Mouse (Mus musculus): Measurements from ENCODE around the gene Nol4l.

GRCm38 (mm10) chr2:153564343-153564742 is 34.6 kb upstream of the Nol4l start:
- TF ChIP-seq CTCF (IDR thresholded peaks at IDR 0.05 in 2 of 3, conservative IDR thresholded peaks at IDR 0.05 in 1 of 3; ENCODE audit: control insufficient read depth in 1 of 3, insufficient read depth in 1 of 3, low read depth in 2 of 3, low read length in 3 of 3, poor library complexity in 1 of 3, severe bottlenecking in 1 of 3) (peak; percentile 29 to 51 (median 45)), TCF12 (IDR thresholded peaks at IDR 0.05; ENCODE audit: low read depth, low read length) (no peak), NELFE (IDR thresholded peaks at IDR 0.05; ENCODE audit: low read depth, low read length) (no peak), POLR2AphosphoS2 (IDR thresholded peaks at IDR 0.05; ENCODE audit: low read length) (no peak), EP300 (IDR thresholded peaks at IDR 0.05; ENCODE audit: low read depth in 1 of 2, low read length in 2 of 2) (no peak), CHD2 (IDR thresholded peaks at IDR 0.05; ENCODE audit: low read length) (no peak), MAX (IDR thresholded peaks at IDR 0.05; ENCODE audit: low read length) (no peak), POLR2A (IDR thresholded peaks at IDR 0.05; ENCODE audit: control insufficient read depth in 1 of 2, insufficient read depth in 1 of 2, low read depth in 1 of 2, low read length in 2 of 2, poor library complexity in 1 of 2) (no peak), TBP (IDR thresholded peaks at IDR 0.05; ENCODE audit: low read depth, low read length) (no peak), GABPA (IDR thresholded peaks at IDR 0.05; ENCODE audit: low read depth, low read length) (no peak), TAL1 (IDR thresholded peaks at IDR 0.05; ENCODE audit: low read length) (no peak), MAFK (IDR thresholded peaks at IDR 0.05; ENCODE audit: borderline replicate concordance, low read depth, low read length) (no peak), HCFC1 (IDR thresholded peaks at IDR 0.05; ENCODE audit: low read depth, low read length) (no peak), ZNF384 (IDR thresholded peaks at IDR 0.05; ENCODE audit: low read depth, low read length) (no peak)

All from MEL (cell line).